Mouse (Mus musculus) liver, postnatal 0 days (tissue): ENCODE results near the gene Insm1.

Experiments
- CTCF ChIP-seq: sonication (generic); IDR thresholded peaks from 2 replicates; pipeline ENCODE4 v1.5.1; 2016; ENCODE audit warnings: antibody characterized with exemption, low read depth
- EP300 ChIP-seq: IDR thresholded peaks from 2 replicates; pipeline ENCODE4 v1.6.1; 2016; ENCODE audit warnings: antibody characterized with exemption, low read depth, mild to moderate bottlenecking

DNA sequence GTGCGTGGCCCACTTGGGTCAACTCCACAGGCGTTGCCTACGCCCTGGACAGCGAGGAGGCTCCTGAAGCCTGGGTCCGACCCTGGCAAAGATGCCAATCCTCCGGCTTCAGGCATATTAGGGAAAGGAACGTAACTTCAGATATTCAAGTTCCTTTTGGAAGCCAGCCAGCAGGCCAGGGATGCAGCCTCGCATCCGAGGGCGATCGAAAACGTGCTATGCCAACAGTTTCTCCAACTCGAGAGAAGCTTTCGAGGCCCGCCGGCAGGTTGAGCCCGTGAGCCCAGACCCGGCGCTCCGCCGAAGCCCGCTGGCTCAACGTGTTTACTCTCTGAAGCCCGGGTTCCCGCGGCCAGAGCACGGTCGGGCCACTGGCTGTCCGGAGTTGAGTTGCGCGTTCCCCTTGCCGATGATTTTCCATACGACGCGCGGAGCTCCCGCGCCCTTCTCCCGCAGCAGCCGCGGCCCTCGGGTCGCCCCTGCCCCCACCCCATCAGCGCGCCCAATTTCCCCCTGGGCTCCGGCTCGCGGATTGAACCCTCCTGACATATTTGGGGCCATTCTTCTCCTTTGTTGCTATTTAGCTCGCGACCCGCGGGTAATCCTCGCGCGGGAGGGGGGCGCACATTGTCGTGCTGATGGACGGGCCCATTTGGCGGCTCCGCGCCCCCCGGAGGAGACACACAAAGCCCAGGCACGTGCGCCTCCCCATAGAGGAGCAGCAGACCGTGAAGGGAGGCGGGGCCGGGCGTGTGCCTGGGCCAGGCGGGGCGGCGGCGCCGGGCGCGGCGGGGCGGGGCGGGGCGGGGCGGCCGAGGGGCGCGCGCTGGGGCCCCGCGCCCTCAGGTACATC is at the start of gene Insm1:
- no peak for TF ChIP-seq CTCF
- TF ChIP-seq EP300, result no peak
